Mouse (Mus musculus) hindbrain, embryonic 10.5 days (tissue): ENCODE data around the gene Cope. TPM values are rescaled to one million over a fixed set of nuclear protein-coding genes. Genes with fewer than 3 reads are reported as not detected.

ENCODE experiments used
- DNase-seq: peaks from one replicate; pipeline ENCODE4 v3.0.0-alpha.2; 2017; ENCODE audit warnings: low spot score
- H3K27ac ChIP-seq: fragments of 300-500 bp; sonication (generic); 2 replicates; pipeline ENCODE4 v1.5.1; 2016; ENCODE audit warnings: mild to moderate bottlenecking, moderate library complexity
- H3K27me3 ChIP-seq: fragments of 300-500 bp; sonication (generic); 2 replicates; pipeline ENCODE4 v1.6.1; 2016; ENCODE audit warnings: mild to moderate bottlenecking; ENCODE audit not compliant: poor library complexity, insufficient read depth, severe bottlenecking
- H3K36me3 ChIP-seq: fragments of 300-500 bp; sonication (generic); 2 replicates; pipeline ENCODE4 v1.6.1; 2016; ENCODE audit warnings: mild to moderate bottlenecking, moderate library complexity
- H3K4me1 ChIP-seq: fragments of 300-500 bp; sonication (generic); replicated peaks from 2 replicates; pipeline ENCODE4 v1.6.1; 2016; ENCODE audit warnings: mild to moderate bottlenecking
- H3K4me3 ChIP-seq: fragments of 300-500 bp; sonication (generic); 2 replicates; pipeline ENCODE4 v1.5.1; 2016; ENCODE audit warnings: mild to moderate bottlenecking, moderate library complexity
- H3K9me3 ChIP-seq: fragments of 300-500 bp; sonication (generic); 2 replicates; pipeline ENCODE4 v1.6.1; 2016; ENCODE audit warnings: mild to moderate bottlenecking, moderate library complexity
- WGBS: fragments of 180-500 bp; shearing (Covaris S2); methylation state at CpG from one replicate; pipeline ENCODE4 v1.1.7; 2016; 5-methylcytosine and 5-hydroxymethylcytosine counted together
- polyA plus RNA-seq: library from polyadenylated mRNA; unstranded; fragments of >200 nt; fragmentation: Nextera tagmentation; extraction: Ambion mirVana; gene quantifications from 2 replicates; pipeline ENCODE4 v1.2.1, GENCODE M21; 2016

Gene Cope
- polyA plus RNA-seq, 1 experiment from 2014 or later = 329 TPM

DNA sequence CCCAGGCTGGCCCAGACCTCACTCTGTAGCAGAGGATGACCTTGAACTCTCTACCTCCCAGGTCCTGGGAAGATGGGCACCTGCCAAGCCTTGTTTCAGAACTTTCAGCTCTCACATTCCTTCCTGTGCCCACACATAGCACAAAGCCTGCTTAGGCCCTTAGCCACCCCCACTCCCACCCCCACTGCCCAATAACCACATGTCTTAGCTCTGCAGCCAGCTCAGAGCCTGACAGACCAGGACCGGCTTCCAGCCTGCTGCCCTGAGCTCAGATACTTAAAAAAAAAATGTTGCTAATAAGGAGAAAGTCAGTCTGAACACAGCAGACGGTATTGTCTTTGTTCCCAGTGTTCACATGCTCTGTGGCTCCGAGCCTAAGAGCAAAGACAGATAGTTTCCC, 21.3 kb upstream of the Cope start:
- 59% methylated on average over 3 of the region's 3 CpGs for WGBS
- no peak overlapping the region for H3K4me3 ChIP-seq

GRCm38 (mm10) chr8:70282603-70283135, 19.6 kb upstream of the Cope start, which contains the start of gene Homer3:
TSS of gene Homer3 (plus strand) at chr8:70282827.
- H3K27ac ChIP-seq = peak within 1 kb of the TSS; percentile 98
- H3K27me3 ChIP-seq = peaks cover 3% of the 10 kb centered on the region; the same call in 1 of the 2 replicates
- DNase-seq = peak; percentile 94
- H3K4me1 ChIP-seq = peaks cover 49% of the 10 kb centered on the region
- peaks cover 34% of the 10 kb centered on the region for H3K36me3 ChIP-seq
- peak within 1 kb of the TSS; percentile 88 for H3K4me3 ChIP-seq
- under 1% methylated on average over 36 of the region's 36 CpGs for WGBS
- peaks cover 13% of the 10 kb centered on the region; the same call in 1 of the 2 replicates for H3K9me3 ChIP-seq

More for the DNA sequence above, 21.3 kb upstream of the Cope start:
- Histone ChIP-seq H3K9me3 (peaks cover 2% of the 10 kb centered on the region; the same call in 1 of the 2 replicates), H3K27ac (peak overlapping the region; percentile 98; the same call in 1 of the 2 replicates), H3K36me3 (peaks cover 17% of the 10 kb centered on the region), H3K4me1 (peaks cover 49% of the 10 kb centered on the region), H3K27me3 (peaks cover 3% of the 10 kb centered on the region; the same call in 1 of the 2 replicates)
- no peak for DNase-seq

- peak; percentile 46 for DNase-seq
- WGBS = under 1% methylated on average over 55 of the region's 55 CpGs
- Histone ChIP-seq H3K4me3 (peak overlapping the region; percentile 88), H3K27me3 (peaks cover 3% of the 10 kb centered on the region; the same call in 1 of the 2 replicates), H3K9me3 (peaks cover 13% of the 10 kb centered on the region; the same call in 1 of the 2 replicates), H3K4me1 (peaks cover 44% of the 10 kb centered on the region), H3K36me3 (peaks cover 42% of the 10 kb centered on the region), H3K27ac (peak overlapping the region; percentile 98)
Observed at GRCm38 (mm10) chr8:70283136-70284077, 18.9 kb upstream of the Cope start.

DNA sequence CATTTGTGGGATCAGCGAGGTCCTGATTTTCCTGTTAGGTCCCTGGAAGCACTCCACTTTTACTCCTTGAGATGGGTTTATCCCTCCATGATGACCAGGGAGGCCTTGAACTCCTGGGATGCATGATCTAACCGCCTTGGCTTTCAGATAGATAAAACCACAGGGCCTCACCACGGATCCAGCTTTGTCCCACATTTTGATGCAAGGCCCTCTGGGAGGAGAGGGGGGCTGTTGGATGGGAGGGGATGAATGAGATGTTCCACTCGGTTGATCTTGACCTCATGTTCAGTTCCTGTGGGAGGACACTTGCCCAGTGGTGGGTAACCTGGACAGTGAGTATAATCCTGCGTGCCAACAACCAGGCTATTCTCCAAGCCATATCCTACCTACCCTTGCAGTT, 17.9 kb upstream of the Cope start:
- Histone ChIP-seq H3K4me3 (peak overlapping the region; percentile 88), H3K36me3 (peaks cover 52% of the 10 kb centered on the region), H3K27ac (0 out of 2 replicates have a peak overlapping the region, but pooled peaks have one; percentile 16), H3K27me3 (peaks cover 3% of the 10 kb centered on the region; the same call in 1 of the 2 replicates), H3K9me3 (peaks cover 13% of the 10 kb centered on the region; the same call in 1 of the 2 replicates), H3K4me1 (peaks cover 44% of the 10 kb centered on the region)
- no peak for DNase-seq
- 78% methylated on average over 5 of the region's 5 CpGs for WGBS

DNA sequence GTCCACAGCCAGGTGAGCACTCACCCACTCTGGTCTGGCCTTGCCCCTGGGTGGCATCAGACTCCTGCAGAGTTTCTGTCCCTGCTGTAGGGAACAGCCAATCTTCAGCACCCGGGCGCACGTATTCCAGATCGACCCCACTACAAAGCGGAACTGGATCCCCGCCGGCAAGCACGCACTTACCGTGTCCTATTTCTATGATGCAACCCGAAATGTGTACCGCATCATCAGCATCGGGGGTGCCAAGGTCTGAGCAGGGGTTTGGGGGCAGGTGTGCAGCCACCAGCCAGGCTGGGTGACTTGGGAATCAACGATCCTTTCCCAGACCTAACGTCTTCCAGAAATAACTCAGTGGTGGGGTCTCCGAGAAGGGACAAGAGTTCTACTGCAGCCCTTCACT, 17.0 kb upstream of the Cope start:
- peaks cover 44% of the 10 kb centered on the region for H3K4me1 ChIP-seq
- WGBS = 96% methylated on average over 15 of the region's 15 CpGs
- no peak for DNase-seq
- no peak overlapping the region for H3K27ac ChIP-seq
- 0 out of 2 replicates have a peak overlapping the region, but pooled peaks have one; percentile 88 for H3K4me3 ChIP-seq
- H3K27me3 ChIP-seq = peaks cover 3% of the 10 kb centered on the region; the same call in 1 of the 2 replicates
- peaks cover 13% of the 10 kb centered on the region; the same call in 1 of the 2 replicates for H3K9me3 ChIP-seq
- peaks cover 60% of the 10 kb centered on the region for H3K36me3 ChIP-seq

DNA sequence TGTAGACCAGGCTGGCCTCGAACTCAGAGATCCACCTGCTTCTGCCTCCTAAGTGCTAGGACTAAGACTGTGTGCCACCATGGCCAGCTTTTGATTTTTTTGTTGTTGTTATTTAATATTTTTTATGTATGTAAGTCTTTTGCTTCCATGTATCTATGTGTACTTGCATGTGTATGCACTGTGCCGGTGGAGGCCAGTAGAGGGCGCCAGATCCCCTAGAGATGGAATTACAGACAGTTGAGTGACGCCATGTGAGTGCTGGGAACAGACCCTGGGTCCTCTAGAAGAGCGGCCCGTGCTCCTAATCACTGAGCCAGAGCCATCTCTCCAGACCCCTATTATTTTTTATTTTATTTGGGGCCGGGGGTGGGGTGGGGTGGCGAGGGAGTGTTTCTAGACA, 15.6 kb upstream of the Cope start:
- Histone ChIP-seq H3K4me1 (peaks cover 30% of the 10 kb centered on the region), H3K4me3 (no peak overlapping the region), H3K27ac (no peak overlapping the region), H3K27me3 (no peaks in the 10 kb centered on the region), H3K9me3 (peaks cover 13% of the 10 kb centered on the region; the same call in 1 of the 2 replicates), H3K36me3 (peaks cover 75% of the 10 kb centered on the region)
- no peak for DNase-seq
- WGBS = 85% methylated on average over 8 of the region's 8 CpGs

- Histone ChIP-seq H3K27ac (no peak overlapping the region), H3K9me3 (no peaks in the 10 kb centered on the region), H3K4me1 (0 out of 2 replicates have a peak, but pooled peaks cover 4% of the 10 kb centered on the region), H3K27me3 (no peaks in the 10 kb centered on the region), H3K4me3 (0 out of 2 replicates have a peak overlapping the region, but pooled peaks have one; percentile 4), H3K36me3 (peaks cover 96% of the 10 kb centered on the region)
- 83% methylated on average over 5 of the region's 5 CpGs for WGBS
- DNase-seq = no peak
Observed at GRCm38 (mm10) chr8:70293988-70294405, 8.3 kb upstream of the Cope start.

DNA sequence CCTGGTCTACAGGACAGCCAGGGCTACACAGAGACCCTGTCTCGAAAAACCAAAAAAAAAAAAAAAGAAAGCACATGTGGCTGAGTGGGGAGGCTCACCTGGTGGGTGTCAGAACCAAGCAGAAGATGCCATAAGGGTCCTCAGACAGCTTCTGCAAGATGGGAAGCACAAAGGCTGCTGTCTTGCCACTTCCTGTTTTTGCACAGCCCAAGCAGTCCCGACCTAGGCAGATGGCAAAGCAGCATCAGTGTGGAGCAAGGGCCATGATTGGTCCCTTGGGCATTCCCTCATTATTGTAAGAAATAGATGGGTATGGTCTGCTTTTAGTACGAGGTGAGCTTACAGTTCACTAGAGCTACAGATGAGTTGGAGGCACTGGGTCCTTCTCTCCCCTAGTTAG, 1.4 kb upstream of the Cope start:
- peaks cover 64% of the 10 kb centered on the region for H3K36me3 ChIP-seq
- H3K27ac ChIP-seq = no peak overlapping the region
- WGBS = 83% methylated on average over 3 of the region's 3 CpGs
- H3K4me1 ChIP-seq = peaks cover 28% of the 10 kb centered on the region
- no peak overlapping the region for H3K4me3 ChIP-seq
- no peaks in the 10 kb centered on the region for H3K27me3 ChIP-seq
- no peak for DNase-seq
- H3K9me3 ChIP-seq = no peaks in the 10 kb centered on the region

DNA sequence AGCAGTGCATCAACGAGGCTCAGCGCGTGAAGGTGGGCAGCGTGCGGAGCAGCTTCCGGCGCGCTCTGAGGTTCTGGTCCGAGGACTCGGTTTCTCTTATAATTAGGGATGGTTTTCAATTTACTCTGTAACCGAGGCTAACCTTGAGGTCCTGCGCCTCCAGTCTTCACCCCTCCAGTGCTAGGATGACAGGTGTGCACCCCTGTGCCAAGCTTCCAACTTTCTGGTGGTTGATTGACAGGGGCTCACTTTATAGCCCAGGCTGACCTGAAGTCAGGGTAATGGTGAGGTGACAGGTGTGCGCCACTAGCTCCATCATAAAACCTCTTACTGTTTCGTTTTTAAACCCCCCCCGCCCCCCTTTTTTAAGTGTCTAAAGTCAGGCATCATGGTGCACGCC, 583 bp downstream of the Cope start:
- DNase-seq = no peak
- H3K4me1 ChIP-seq = peaks cover 28% of the 10 kb centered on the region
- no peaks in the 10 kb centered on the region for H3K27me3 ChIP-seq
- H3K9me3 ChIP-seq = no peaks in the 10 kb centered on the region
- peak overlapping the region; percentile 88 for H3K4me3 ChIP-seq
- 6% methylated on average over 16 of the region's 16 CpGs for WGBS
- peaks cover 64% of the 10 kb centered on the region for H3K36me3 ChIP-seq
- H3K27ac ChIP-seq = peak overlapping the region; percentile 90

- Histone ChIP-seq H3K27me3 (peaks cover 3% of the 10 kb centered on the region), H3K27ac (no peak overlapping the region), H3K4me1 (peaks cover 3% of the 10 kb centered on the region; the same call in 1 of the 2 replicates), H3K9me3 (no peaks in the 10 kb centered on the region), H3K36me3 (peaks cover 95% of the 10 kb centered on the region), H3K4me3 (no peak overlapping the region)
- DNase-seq = no peak
- 40% methylated on average over 2 of the region's 2 CpGs for WGBS
Observed at GRCm38 (mm10) chr8:70309311-70309710, 7.0 kb downstream of the Cope start.

- H3K9me3 ChIP-seq = no peaks in the 10 kb centered on the region
- no peak overlapping the region for H3K4me3 ChIP-seq
- peaks cover 31% of the 10 kb centered on the region for H3K27me3 ChIP-seq
- H3K4me1 ChIP-seq = peaks cover 38% of the 10 kb centered on the region
- no peak overlapping the region for H3K27ac ChIP-seq
- DNase-seq = no peak
- H3K36me3 ChIP-seq = peaks cover 55% of the 10 kb centered on the region
- WGBS = 98% methylated on average over 2 of the region's 2 CpGs
Observed at GRCm38 (mm10) chr8:70313399-70313798, 11.1 kb downstream of the Cope start.

GRCm38 (mm10) chr8:70315624-70316510, 13.5 kb downstream of the Cope start, which contains the start of gene Cers1:
TSS of gene Cers1 (plus strand) at chr8:70315775.
- peaks cover 42% of the 10 kb centered on the region for H3K4me1 ChIP-seq
- H3K9me3 ChIP-seq = no peaks in the 10 kb centered on the region
- peak within 1 kb of the TSS; percentile 66 for H3K4me3 ChIP-seq
- peaks cover 30% of the 10 kb centered on the region for H3K36me3 ChIP-seq
- peak within 1 kb of the TSS; percentile 83 for H3K27ac ChIP-seq
- DNase-seq = peak; percentile 73
- peaks cover 42% of the 10 kb centered on the region for H3K27me3 ChIP-seq
- 3% methylated on average over 66 of the region's 66 CpGs for WGBS
